Mouse (Mus musculus) A20 (cell line): Measurements from ENCODE around the gene Slc19a1.

Source experiments
- DNase-seq: peaks from one replicate; pipeline ENCODE4 v3.0.0-alpha.2; 2011; ENCODE audit warnings: low read depth, low spot score

Slc19a1 gene

GRCm38 (mm10) chr10:77091538-77092097, 59.6 kb downstream of the Slc19a1 start:
- no peak for DNase-seq

GRCm38 (mm10) chr10:77093817-77094216, 61.8 kb downstream of the Slc19a1 start:
- no peak for DNase-seq

DNA sequence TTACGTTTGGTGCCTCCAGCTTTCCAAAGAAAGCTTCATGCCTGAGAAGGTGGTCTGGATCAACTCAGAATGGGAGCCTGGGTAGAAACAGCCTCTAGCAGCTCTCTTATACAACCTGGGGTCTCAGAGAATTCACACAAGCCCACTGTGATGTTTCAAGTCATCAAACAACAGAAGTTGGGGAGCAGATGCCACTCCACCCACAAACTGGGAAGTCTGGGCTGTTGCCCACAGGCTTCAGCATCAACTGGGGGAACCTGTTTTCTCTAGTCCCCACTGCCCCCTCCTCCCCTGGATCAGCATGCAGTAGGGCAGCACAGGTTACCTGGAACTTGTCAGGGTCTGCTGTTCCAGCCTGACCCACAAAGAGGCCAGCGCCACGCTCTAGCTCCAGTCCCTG, 63.6 kb downstream of the Slc19a1 start:
- DNase-seq: no peak

DNA sequence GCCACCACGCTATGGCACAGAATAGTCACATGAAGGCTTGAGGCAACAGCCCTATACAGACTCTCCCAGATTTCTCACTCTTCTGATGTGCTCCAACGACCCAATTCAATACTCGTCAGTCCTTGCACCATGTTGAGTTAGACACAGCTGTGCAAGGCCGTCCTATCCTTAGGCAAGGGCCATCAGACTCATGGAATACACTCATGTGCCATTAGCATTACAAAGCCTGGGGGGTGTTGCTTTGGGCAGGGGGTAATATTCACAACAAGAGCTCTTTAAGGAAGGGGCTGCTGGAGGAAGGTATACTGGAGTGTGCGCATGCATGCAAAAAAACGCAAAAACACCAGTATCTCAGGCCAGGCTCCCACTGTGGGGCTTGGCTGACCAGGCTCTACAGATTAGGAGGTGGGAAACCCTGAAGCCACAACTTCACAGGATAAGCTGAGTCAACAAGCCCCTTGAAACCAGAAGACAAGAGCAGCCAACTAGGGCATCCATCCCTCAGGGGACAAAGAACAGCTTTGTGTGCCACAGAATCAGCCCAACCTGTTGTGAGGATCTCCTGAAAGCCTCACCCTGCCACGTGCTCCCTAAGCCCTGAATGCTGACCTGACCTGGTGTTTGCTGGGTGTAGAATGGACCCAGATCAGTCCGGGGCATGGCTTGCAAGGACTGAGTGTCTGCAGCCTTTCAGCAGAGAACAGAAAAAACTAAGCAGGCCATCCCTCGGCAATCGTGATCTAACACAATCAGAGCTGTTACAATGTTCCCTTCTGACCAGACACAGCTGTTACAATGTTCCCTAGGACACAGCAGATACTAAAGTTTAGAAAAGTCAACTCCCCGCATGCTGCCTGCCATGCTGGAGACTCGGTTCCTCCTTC, 65.2 kb downstream of the Slc19a1 start:
- no peak for DNase-seq

DNA sequence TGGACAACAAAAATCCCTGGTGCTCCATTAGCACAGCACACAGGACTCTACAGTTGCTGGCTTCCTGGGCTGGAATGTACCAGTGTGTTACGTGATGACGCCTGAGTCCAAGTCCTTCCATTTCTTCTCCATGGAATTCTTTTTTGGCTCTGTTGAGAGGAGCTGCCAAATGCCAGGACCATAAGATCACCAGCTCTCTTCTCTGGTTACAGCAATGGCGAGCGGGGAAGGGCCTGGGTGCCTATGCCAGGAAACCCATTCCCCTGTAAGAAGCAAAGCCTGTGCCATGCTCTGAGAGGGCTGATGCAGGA, 65.8 kb downstream of the Slc19a1 start:
- no peak for DNase-seq

DNA sequence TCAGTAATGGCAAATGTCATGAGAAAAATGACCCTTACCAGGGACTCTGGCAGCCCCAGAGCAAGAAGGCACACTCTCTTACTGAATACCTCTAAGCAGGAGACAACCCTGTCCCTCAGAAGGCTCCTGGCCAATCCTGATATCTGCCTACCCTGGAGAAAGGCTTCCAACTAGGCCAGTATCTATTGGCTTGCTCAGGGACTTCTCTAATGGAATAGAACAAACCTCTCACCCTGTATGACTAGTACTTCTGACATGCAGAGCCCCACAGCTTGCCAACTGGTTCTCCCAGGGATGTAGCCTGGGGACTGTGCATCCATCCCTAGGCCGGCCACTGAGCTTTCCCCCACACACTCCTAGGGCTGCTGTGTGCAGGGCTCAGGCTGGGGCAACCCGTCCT, 66.6 kb downstream of the Slc19a1 start:
- no peak for DNase-seq

DNA sequence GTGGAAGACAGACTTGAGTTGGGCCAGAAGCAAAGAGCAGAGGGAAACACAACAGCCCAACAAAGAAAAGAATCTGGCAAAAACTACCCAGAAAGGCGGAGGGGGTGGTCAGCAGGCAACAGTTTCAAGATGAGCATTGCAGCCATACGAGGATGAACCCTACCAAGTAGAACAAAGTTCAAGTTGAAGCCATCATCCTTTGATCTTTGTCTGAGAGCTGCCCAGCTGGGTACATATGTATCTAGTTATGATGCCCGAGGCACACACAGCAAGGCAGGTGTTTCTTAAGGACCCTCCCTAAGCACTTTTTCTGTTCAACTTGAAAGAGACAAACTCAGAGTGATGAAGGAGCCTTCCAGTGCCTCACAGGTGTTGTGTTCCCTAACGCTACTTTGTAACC, 67.7 kb downstream of the Slc19a1 start:
- DNase-seq: no peak

DNA sequence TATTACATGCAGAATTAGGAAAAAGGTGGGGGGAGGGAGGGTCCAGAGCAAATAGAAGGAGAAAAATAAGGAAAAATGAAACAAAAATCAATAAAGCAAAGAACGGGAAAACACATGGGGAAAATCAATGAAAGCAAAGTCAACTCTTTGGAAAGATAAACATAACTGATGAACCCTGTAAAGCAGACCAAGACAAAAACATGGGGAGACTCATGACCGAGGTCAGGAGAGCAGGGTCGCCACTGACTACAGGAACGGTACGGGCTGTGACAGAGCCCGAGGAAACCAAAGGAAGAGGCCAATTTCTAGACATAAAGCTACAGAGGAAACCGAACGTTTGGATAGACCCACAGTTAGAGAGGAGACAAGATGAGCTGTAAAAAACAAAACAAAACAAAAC, 71.6 kb downstream of the Slc19a1 start:
- DNase-seq: no peak

- no peak for DNase-seq
Observed at GRCm38 (mm10) chr10:77104327-77104726, 72.3 kb downstream of the Slc19a1 start.

DNA sequence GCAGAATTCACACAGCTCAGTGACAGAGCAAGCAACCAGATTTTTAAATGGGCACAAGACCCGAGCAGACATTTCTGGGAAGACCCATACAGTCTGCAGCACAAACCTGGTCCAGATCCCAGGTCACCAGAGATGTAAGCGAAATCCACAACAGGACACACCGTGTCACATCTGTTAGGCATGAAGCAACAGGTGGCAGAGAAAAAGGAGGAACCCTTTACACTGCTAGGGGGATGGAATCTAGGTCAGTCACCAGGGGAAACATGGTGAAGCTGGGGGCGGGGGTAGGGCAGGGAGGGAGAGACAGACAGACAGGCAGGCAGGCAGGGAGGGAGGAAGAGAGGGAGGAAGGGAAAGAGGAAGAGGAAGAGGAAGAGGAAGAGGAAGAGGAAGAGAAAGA, 76.1 kb downstream of the Slc19a1 start:
- no peak for DNase-seq

DNA sequence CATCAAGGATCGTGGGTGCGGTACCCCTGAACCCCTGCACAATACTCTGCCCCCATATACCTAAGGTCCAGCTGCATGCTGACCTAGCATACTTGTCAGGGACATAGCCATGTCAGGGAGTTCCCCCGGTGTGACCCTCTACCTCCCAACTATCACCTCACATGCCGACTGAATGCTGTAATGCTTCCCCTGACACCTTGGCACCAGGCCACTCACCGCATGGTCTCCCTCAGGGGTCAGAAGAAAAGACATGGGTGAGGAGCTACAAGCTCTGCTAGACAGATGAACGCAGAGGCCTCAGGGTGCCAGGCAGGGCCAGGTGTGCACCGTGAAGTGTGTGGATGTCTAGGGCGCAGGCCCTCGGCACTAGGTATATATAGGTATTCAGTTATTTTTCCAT, 78.0 kb downstream of the Slc19a1 start:
- no peak for DNase-seq
